17 mouse cellular contexts compared by ENCODE assay signal in the genomic region with DNA sequence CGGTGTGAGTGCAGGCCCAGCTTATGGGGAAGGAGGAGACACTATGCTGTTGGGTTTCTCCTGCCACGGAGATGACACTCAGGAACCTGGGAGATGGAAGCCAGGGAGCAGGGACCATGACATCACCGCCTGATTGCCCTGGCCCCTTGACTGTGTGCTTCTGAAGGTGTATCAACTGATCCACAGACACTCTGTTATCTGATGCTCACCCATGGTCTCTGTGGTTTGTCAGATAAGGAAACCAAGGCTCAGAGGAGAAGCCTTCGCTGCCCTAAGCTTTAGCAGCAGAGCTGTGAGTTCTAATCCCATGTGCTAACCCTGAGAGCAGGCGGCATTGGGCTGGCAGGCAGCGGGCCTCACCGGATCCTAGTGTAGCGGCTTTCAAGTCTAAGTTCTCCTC. TPM values are rescaled to one million over a fixed set of nuclear protein-coding genes. Genes with fewer than 3 reads are reported as not detected.
A peak's percentile ranks its signal among the peaks of the same experiment; 100 is the strongest.
DNase-seq lines count a peak whose midpoint lies in the region; ATAC-seq lines count a peak whose summit lies in the region.
"Had no signal": no experiment of that assay in that cellular context is flagged by ENCODE, and none has a peak within 500 bp of the region (broad histone marks: within the 10 kb centered on the region; RNA-seq: fewer than 3 reads in every experiment).

No protein-coding gene starts in this region.

- ATAC-seq in megakaryocyte, adult 5-6 weeks (ENCODE audit: poor library complexity, severe bottlenecking): no peak
- ATAC-seq in limb, embryonic 13.5 days (ENCODE audit: low FRiP score, low read depth): no peak
- ATAC-seq in megakaryocyte progenitor cell, adult 5-6 weeks (replicated peaks; ENCODE audit: poor library complexity): peak; percentile 30
- no peak for ATAC-seq in forebrain, embryonic 14.5 days
- ATAC-seq: intestine, embryonic 16.5 days; Patski had no signal

- H3K36me3 ChIP-seq in megakaryocyte, embryonic 14.5 days (replicated peaks; ENCODE audit: low read length): peaks cover 51% of the 10 kb centered on the region
- H3K36me3 ChIP-seq in limb, embryonic 13.5 days: peaks cover 24% of the 10 kb centered on the region
- H3K36me3 ChIP-seq in forebrain, embryonic 14.5 days (ENCODE audit: control insufficient read depth, insufficient read depth, low read length): peaks cover 16% of the 10 kb centered on the region

- no peak overlapping the region for H3K27ac ChIP-seq in limb, embryonic 13.5 days
- no peak overlapping the region for H3K27ac ChIP-seq in forebrain, embryonic 14.5 days (ENCODE audit: low read depth, low read length)
- H3K27ac ChIP-seq: stomach, embryonic 15.5 days had no signal

- H3K4me1 ChIP-seq in megakaryocyte, embryonic 14.5 days: peaks cover 70% of the 10 kb centered on the region
- peaks cover 30% of the 10 kb centered on the region for H3K4me1 ChIP-seq in limb, embryonic 13.5 days
- peaks cover 18% of the 10 kb centered on the region for H3K4me1 ChIP-seq in forebrain, embryonic 14.5 days (ENCODE audit: control insufficient read depth, insufficient read depth, low read length)

- peak overlapping the region; percentile 64 for H3K4me3 ChIP-seq in megakaryocyte, embryonic 14.5 days (replicated peaks)
- H3K4me3 ChIP-seq in limb, embryonic 13.5 days: no peak overlapping the region
- H3K4me3 ChIP-seq in forebrain, embryonic 14.5 days (ENCODE audit: low read depth, low read length): no peak overlapping the region

- peak; percentile 70 for DNase-seq in c-Kit-positive CD71-positive TER-119-negative erythroid progenitor cells, embryonic 14.5 days (ENCODE audit: low read depth)
- DNase-seq in right cerebral cortex, postnatal 36 days (ENCODE audit: low spot score in 2 of 2): no peak
- no peak for DNase-seq in forebrain, embryonic 14.5 days (ENCODE audit: low spot score)
- DNase-seq: cerebellum, adult 9-11 months; heart, adult 11 months; heart, postnatal 36 days; kidney, postnatal 36 days; layer of hippocampus, postnatal 36 days; lung, postnatal 10 days; thymus, postnatal 14 days had no signal

- no peak overlapping the region; the same call in 1 of the 2 replicates for H3K4me2 ChIP-seq in limb, embryonic 13.5 days (replicated peaks)
- no peak overlapping the region for H3K4me2 ChIP-seq in forebrain, embryonic 14.5 days (ENCODE audit: low read length)

- WGBS in limb, embryonic 13.5 days: 86% methylated on average over 8 of the region's 8 CpGs
- WGBS in forebrain, embryonic 14.5 days: 94% methylated on average over 8 of the region's 8 CpGs

- no peaks in the 10 kb centered on the region for H3K27me3 ChIP-seq in megakaryocyte, embryonic 14.5 days (replicated peaks)
- no peaks in the 10 kb centered on the region for H3K27me3 ChIP-seq in limb, embryonic 13.5 days
- no peaks in the 10 kb centered on the region for H3K27me3 ChIP-seq in forebrain, embryonic 14.5 days (replicated peaks; ENCODE audit: control insufficient read depth, insufficient read depth, low read length)
- H3K27me3 ChIP-seq: Patski; stomach, embryonic 15.5 days had no signal

- no peaks in the 10 kb centered on the region for H3K9me3 ChIP-seq in megakaryocyte, embryonic 14.5 days
- no peaks in the 10 kb centered on the region for H3K9me3 ChIP-seq in limb, embryonic 13.5 days
- no peaks in the 10 kb centered on the region for H3K9me3 ChIP-seq in forebrain, embryonic 14.5 days (replicated peaks; ENCODE audit: control insufficient read depth, low read length)
- H3K9me3 ChIP-seq: stomach, embryonic 15.5 days had no signal

- 0 out of 2 replicates have a peak overlapping the region, but pooled peaks have one; percentile 2 for H3K9ac ChIP-seq in limb, embryonic 13.5 days
- no peak overlapping the region for H3K9ac ChIP-seq in forebrain, embryonic 14.5 days (ENCODE audit: low read length)
- H3K9ac ChIP-seq: stomach, embryonic 15.5 days had no signal

RNA-seq across cellular contexts. Expression of gene Rab35, which starts 2.3 kb away (rescaled TPM):
- 29.5 and 94.9 TPM in 2 replicates for polyA plus RNA-seq in megakaryocyte, embryonic 14.5 days (2012; ENCODE audit: insufficient read depth, low replicate concordance)
- 36.4 and 44.0 TPM in 2 replicates for total RNA-seq in megakaryocyte, adult 5-6 weeks (2015)
- total RNA-seq in megakaryocyte, adult 5-6 weeks (2017): 39.9 and 43.8 TPM in 2 replicates
- polyA plus RNA-seq in limb, embryonic 13.5 days (2015; fragmentation: Nextera tagmentation; extraction: Ambion mirVana): 14.5 and 15.2 TPM in 2 replicates
- total RNA-seq in megakaryocyte progenitor cell, adult 5-6 weeks (2015): 24.7 and 25.2 TPM in 2 replicates
- 22.8 and 28.8 TPM in 2 replicates for total RNA-seq in megakaryocyte progenitor cell, adult 5-6 weeks (2017)
- 17.7 and 18.7 TPM in 2 replicates for polyA plus RNA-seq in forebrain, embryonic 14.5 days (2014; fragmentation: Nextera tagmentation; extraction: Ambion mirVana)
